Mouse (Mus musculus): ENCODE data around the gene Hpse.

DNA sequence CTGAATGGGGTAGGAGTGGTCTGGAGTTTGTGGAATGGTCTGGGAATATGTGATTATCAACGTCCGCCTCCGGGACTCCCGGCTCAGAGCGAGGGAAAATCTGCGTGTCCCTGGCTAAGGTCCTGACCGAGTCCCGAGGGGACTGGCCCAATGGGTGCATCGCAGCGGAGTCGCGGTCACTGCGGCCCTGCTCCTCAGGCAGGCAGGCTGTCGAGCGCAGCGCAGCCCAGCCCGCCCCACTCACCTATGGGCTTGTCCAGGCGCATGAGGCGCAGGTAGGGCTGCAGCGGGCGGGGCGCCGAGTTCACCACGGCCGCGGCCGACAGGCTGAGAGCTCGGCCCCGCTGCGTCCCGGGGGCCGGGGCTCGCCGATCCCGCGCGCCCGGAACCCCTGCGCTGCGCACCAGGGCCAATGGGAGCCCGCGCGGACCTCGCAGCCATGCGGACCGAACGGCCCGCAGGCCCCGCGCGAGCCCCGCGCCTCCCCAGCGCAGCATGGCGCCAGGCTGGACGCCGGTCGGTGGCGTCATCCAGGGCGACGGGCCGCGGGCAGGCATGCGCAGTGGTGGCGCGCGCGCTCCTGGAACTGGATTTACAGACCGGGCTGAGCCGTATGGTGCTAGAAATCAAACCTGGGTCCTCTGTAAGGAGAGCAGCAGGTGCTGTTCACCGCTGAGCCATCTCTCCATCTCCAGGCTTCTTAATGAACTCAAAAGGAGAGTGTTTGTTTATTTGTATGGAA lies 45.6 kb downstream of the Hpse start:
- no peak for TF ChIP-seq EP300 (optimal IDR thresholded peaks at IDR 0.05)
- TF ChIP-seq CTCF (IDR thresholded peaks at IDR 0.05; ENCODE audit: low read depth): no peak

Data from stomach, postnatal 0 days (tissue).